Mouse (Mus musculus) megakaryocyte, embryonic 14.5 days (primary cell): ENCODE measurements around the gene Ccnc.

Experiments used
- FLI1 ChIP-seq: IDR thresholded peaks from 2 replicates; pipeline ENCODE4 v1.6.1; 2012; ENCODE audit warnings: low read length, inconsistent platforms, mixed read lengths
- GATA1 ChIP-seq: IDR thresholded peaks from 3 replicates; pipeline ENCODE4 v1.6.1; 2012; ENCODE audit warnings: mixed read lengths, low read length, inconsistent platforms, borderline replicate concordance

DNA sequence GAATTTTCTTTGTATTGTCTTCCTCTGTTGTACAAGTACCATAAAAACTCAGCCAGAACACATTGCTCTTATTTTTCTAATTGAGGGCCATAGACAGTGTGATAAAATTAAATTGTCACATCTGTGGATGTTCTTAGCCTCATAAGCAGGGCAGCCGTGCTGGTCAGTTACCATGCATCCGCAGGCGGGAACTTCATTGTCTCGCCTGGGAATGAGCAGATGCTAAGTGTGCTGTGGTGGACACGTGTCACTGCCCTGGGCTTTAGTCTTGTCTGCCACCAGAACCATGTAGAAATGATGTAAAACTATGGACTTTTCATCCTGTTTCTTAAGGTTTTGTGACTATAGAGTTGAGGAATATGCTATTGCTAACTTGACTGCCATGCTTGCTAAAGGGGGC lies 79.7 kb downstream of the Ccnc start:
- TF ChIP-seq GATA1 (no peak), FLI1 (no peak)
